Mouse (Mus musculus): ENCODE results near the gene 1700012A03Rik.
A peak's percentile ranks its signal among the peaks of the same experiment; 100 is the strongest.

The 1700012A03Rik gene

DNA sequence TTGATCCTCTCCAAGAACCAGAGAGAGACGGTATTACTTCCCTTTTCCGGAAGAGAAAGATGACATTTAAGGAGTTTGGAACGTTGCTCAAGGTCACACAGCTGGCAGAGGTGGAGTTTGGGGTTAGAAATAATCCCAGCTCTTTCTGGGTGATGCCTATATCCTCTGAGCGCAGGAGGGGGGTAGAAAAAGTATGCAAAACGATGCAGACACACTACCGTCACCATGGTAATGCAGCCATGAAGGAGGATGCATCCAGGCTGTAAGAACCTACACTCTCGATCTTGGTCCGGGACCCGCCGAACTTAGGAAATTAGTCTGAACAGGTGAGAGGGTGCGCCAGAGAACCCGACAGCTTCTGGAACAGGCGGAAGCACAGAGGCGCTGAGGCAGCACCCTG lies 43.3 kb downstream of the 1700012A03Rik start:
- peak; percentile 59 for DNase-seq (ENCODE audit: low read depth, low spot score)

DNA sequence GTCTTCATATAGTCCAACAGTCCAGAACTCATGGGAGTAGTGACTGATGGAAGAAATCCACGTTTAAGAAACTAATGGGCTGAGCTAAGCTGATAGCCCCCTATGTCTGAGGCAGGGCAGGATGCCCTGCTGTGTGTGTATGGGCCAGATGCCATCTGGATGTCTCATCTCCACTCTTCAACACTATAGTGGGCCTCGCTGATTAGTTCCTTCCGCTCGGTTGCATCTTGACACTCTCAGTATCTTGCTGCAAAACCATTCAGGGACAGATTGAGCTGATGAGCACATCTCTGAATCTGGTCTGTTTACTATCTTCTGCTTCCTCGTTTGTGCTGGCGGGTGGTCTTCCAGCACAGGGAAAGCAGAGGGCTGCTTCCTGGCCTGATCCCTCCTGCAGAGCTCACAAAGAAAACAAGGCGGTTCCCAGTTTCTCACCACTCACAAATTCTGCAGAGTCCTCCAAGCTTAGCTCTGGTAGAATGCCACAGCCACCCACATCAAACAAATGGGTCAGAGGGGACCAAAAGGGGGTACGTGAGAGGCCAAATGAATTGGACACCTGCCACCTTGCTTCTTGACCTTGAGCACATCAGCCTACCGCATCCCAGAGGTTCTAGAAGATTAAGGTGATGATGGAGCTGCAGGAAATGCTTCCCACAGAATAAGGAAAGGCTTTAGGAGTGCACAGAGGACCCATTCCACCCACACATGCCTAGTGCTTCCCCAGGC lies 55.7 kb downstream of the 1700012A03Rik start:
- peak; percentile 17 for DNase-seq (ENCODE audit: low read depth, low spot score)

Data from ZHBTc4 (cell line).